Mouse (Mus musculus): ENCODE results near the gene Cbfa2t3.

Gene Cbfa2t3

GRCm38 (mm10) chr8:122691018-122691417 is 7.9 kb downstream of the Cbfa2t3 start:
- DNase-seq (ENCODE audit: low spot score), result peak; percentile 40

- DNase-seq (ENCODE audit: low spot score), result no peak
These were observed 9.6 kb downstream of the Cbfa2t3 start for GRCm38 (mm10) chr8:122689315-122689714.

- DNase-seq (ENCODE audit: low spot score), result no peak
These were observed 12.0 kb downstream of the Cbfa2t3 start for GRCm38 (mm10) chr8:122686879-122687278.

GRCm38 (mm10) chr8:122685097-122685861 is 13.6 kb downstream of the Cbfa2t3 start:
- DNase-seq (ENCODE audit: low spot score), result no peak

- DNase-seq (ENCODE audit: low spot score), result no peak
These were observed 16.1 kb downstream of the Cbfa2t3 start for GRCm38 (mm10) chr8:122682820-122683219.

GRCm38 (mm10) chr8:122680171-122680570 is 18.7 kb downstream of the Cbfa2t3 start:
- DNase-seq (ENCODE audit: low spot score), result no peak

- no peak for DNase-seq (ENCODE audit: low spot score)
These were observed 19.5 kb downstream of the Cbfa2t3 start for GRCm38 (mm10) chr8:122679325-122679920.

- no peak for DNase-seq (ENCODE audit: low spot score)
These were observed 20.1 kb downstream of the Cbfa2t3 start for GRCm38 (mm10) chr8:122678896-122679210.

GRCm38 (mm10) chr8:122678061-122678895 is 20.6 kb downstream of the Cbfa2t3 start:
- peak; percentile 65 for DNase-seq (ENCODE audit: low spot score)

GRCm38 (mm10) chr8:122677481-122678021 is 21.4 kb downstream of the Cbfa2t3 start:
- DNase-seq (ENCODE audit: low spot score), result no peak

- no peak for DNase-seq (ENCODE audit: low spot score)
These were observed 22.1 kb downstream of the Cbfa2t3 start for GRCm38 (mm10) chr8:122676621-122677480.

- no peak for DNase-seq (ENCODE audit: low spot score)
These were observed 23.1 kb downstream of the Cbfa2t3 start for GRCm38 (mm10) chr8:122675596-122676420.

- DNase-seq (ENCODE audit: low spot score), result no peak
These were observed 23.9 kb downstream of the Cbfa2t3 start for GRCm38 (mm10) chr8:122674999-122675398.

- no peak for DNase-seq (ENCODE audit: low spot score)
These were observed 24.9 kb downstream of the Cbfa2t3 start for GRCm38 (mm10) chr8:122673989-122674388.

GRCm38 (mm10) chr8:122671894-122672293 is 27.0 kb downstream of the Cbfa2t3 start:
- no peak for DNase-seq (ENCODE audit: low spot score)

GRCm38 (mm10) chr8:122670718-122671117 is 28.2 kb downstream of the Cbfa2t3 start:
- no peak for DNase-seq (ENCODE audit: low spot score)

GRCm38 (mm10) chr8:122670001-122670400 is 28.9 kb downstream of the Cbfa2t3 start:
- no peak for DNase-seq (ENCODE audit: low spot score)

- DNase-seq (ENCODE audit: low spot score), result no peak
These were observed 29.5 kb downstream of the Cbfa2t3 start for GRCm38 (mm10) chr8:122669370-122669769.

- no peak for DNase-seq (ENCODE audit: low spot score)
These were observed 31.1 kb downstream of the Cbfa2t3 start for GRCm38 (mm10) chr8:122667854-122668253.

- no peak for DNase-seq (ENCODE audit: low spot score)
These were observed 32.1 kb downstream of the Cbfa2t3 start for GRCm38 (mm10) chr8:122666827-122667226.

- no peak for DNase-seq (ENCODE audit: low spot score)
These were observed 32.6 kb downstream of the Cbfa2t3 start for GRCm38 (mm10) chr8:122666338-122666764.
